Mouse (Mus musculus): ENCODE data around the gene Grm4. TPM values are rescaled to one million over a fixed set of nuclear protein-coding genes. Genes with fewer than 3 reads are reported as not detected.

Grm4 gene
- polyA plus RNA-seq, 2 experiments = 0.01 TPM; not detected in 1

DNA sequence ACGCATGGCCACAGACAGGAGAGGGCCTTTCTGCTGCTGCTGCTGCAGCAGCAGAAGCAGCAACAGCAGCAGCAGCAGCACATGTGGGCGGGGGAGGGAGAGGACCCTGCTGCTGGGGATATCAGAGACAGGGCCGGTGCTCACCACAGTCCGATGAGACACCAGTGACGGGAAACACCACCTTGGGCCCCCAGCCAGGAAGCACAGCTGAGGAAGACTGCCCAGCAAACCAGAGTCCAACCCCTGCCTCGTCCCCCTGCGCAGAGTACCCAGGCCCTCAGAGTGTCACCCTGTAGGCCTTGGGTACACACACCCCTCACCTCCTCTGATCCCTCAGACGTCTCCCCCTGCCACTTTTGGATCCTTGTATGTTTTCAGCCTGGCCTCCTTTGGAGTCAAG lies 35.3 kb downstream of the Grm4 start:
- no peaks in the 10 kb centered on the region for H3K4me1 ChIP-seq (replicated peaks; ENCODE audit: control insufficient read depth in 2 of 2, insufficient read depth in 2 of 2, low read length in 1 of 2)
- TF ChIP-seq CTCF (IDR thresholded peaks at IDR 0.05; ENCODE audit: low read depth) (no peak), EP300 (IDR thresholded peaks at IDR 0.05; ENCODE audit: low read depth) (no peak)
- H3K9me3 ChIP-seq (ENCODE audit: control insufficient read depth, low read length) = no peaks in the 10 kb centered on the region
- H3K4me3 ChIP-seq (ENCODE audit: insufficient read depth in 1 of 2, low read depth in 2 of 2, low read length in 2 of 2) = no peak overlapping the region
- WGBS (ENCODE audit: insufficient replicate concordance) = 29% methylated on average over 8 of the region's 8 CpGs
- H3K27me3 ChIP-seq (ENCODE audit: control insufficient read depth, insufficient read depth, low read length) = no peaks in the 10 kb centered on the region
- ATAC-seq (ENCODE audit: insufficient read depth) (no peak), DNase-seq (ENCODE audit: low read depth in 3 of 3, low spot score in 3 of 3) (no peak)
- H3K36me3 ChIP-seq (replicated peaks; ENCODE audit: control insufficient read depth, insufficient read depth, low read depth) = no peaks in the 10 kb centered on the region
- no peak overlapping the region for H3K27ac ChIP-seq
- no peak overlapping the region for H3K9ac ChIP-seq (replicated peaks)
- no peak overlapping the region for H3K4me2 ChIP-seq (ENCODE audit: low read depth)

DNA sequence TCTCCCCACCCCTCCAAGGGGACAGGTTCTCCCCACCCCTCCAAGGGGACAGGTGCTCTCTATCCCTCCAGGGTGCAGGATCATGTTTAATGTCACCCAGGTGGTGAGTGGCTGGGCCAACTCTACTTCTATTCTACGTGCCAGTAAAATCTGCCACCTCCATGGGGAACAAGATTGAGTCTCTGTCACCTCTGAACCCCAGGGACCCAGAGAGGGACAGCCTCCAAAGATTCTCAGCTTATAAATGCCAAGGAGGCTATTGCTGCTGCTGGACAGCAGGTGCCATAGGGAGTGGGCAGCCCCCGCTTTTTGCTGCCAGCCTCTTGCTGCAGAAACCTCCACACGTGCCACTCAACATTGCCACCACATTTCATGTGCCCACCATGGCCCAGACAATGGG lies 37.6 kb downstream of the Grm4 start:
- Histone ChIP-seq H3K4me3 (ENCODE audit: insufficient read depth in 1 of 2, low read depth in 2 of 2, low read length in 2 of 2) (no peak overlapping the region), H3K27ac (no peak overlapping the region), H3K36me3 (replicated peaks; ENCODE audit: control insufficient read depth, insufficient read depth, low read depth) (no peaks in the 10 kb centered on the region), H3K4me2 (ENCODE audit: low read depth) (no peak overlapping the region), H3K4me1 (replicated peaks; ENCODE audit: control insufficient read depth in 2 of 2, insufficient read depth in 2 of 2, low read length in 1 of 2) (no peaks in the 10 kb centered on the region), H3K9me3 (ENCODE audit: control insufficient read depth, low read length) (no peaks in the 10 kb centered on the region), H3K9ac (replicated peaks) (no peak overlapping the region), H3K27me3 (ENCODE audit: control insufficient read depth, insufficient read depth, low read length) (no peaks in the 10 kb centered on the region)
- DNase-seq (ENCODE audit: low read depth in 3 of 3, low spot score in 3 of 3) (no peak), ATAC-seq (ENCODE audit: insufficient read depth) (no peak)
- TF ChIP-seq EP300 (IDR thresholded peaks at IDR 0.05; ENCODE audit: low read depth) (no peak), CTCF (IDR thresholded peaks at IDR 0.05; ENCODE audit: low read depth) (no peak)
- 50% methylated on average over 3 of the region's 3 CpGs for WGBS (ENCODE audit: insufficient replicate concordance)

DNA sequence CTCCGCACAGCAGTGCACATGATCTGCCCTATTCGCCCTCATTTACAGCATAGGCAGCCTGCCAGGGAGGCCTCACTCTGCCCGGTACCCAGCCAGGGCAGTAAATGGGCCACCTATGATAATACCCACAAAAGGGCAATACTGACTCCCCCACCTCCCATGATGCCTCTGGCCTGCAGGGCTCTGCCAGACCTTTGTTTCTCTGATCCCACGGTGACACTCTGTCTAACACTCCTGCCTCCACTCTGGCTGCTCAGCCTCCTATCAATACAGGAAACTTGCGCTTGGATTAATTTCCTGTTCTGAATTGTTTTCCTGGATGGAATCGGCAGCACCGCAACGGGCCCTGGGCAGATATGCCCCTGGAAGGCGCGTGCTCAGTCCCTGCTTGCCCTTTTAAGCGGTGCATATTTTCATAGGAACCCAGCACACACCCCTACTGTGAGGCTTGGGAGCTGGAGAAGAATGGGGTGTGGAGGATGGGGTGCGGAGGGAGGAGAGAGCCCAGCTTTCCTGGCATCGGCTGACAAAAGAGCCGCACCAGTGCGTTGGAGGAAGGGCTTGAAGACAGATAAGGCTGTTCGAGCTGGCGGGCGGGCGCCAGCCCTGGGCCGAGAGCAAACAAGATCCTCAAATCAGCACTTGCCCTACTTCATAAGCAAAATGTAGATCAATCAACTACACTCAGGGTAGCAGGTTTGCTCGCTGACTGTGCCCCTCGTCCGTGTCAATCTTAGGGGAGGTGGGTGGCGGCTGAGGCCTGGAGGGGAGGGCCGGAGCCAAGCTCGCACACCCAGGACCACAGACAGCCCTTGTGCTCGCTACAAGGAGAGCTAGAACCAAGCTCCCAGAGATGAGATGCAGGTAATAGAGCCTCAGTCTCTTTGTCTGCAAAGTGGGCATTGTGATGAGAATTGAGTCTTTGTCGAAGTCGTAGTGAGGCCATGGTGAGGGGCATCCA lies 40.8 kb downstream of the Grm4 start:
- no peak for ATAC-seq (ENCODE audit: insufficient read depth)
- H3K27ac ChIP-seq = no peak overlapping the region
- no peaks in the 10 kb centered on the region for H3K9me3 ChIP-seq (ENCODE audit: control insufficient read depth, low read length)

DNA sequence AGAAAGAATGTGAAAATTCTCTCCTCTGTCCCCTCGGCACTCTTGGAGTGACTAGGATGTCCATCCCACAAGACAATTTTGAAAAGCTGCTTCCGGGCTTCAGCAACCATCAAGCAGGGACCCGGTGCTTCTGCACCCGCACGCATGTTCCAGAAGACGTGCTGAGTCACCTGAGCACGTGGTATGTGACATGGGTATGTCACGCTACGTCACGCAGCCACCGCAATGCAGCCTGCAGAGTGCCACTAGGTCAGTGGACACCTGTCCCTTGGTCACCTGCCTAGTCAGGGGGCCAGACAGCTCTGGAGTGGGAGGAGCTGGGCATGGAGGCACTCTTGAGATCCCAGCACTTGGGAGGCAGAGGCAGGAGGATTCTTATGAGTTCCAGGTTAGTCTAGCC lies 45.6 kb downstream of the Grm4 start:
- H3K9ac ChIP-seq (replicated peaks) = no peak overlapping the region
- H3K4me2 ChIP-seq (ENCODE audit: low read depth) = no peak overlapping the region
- WGBS (ENCODE audit: insufficient replicate concordance) = 70% methylated on average over 11 of the region's 11 CpGs
- H3K4me3 ChIP-seq (ENCODE audit: insufficient read depth in 1 of 2, low read depth in 2 of 2, low read length in 2 of 2) = no peak overlapping the region
- H3K9me3 ChIP-seq (ENCODE audit: control insufficient read depth, low read length) = no peaks in the 10 kb centered on the region
- DNase-seq (ENCODE audit: low read depth in 3 of 3, low spot score in 3 of 3) = no peak
- no peak for ATAC-seq (ENCODE audit: insufficient read depth)
- H3K36me3 ChIP-seq (replicated peaks; ENCODE audit: control insufficient read depth, insufficient read depth, low read depth) = no peaks in the 10 kb centered on the region
- H3K4me1 ChIP-seq (replicated peaks; ENCODE audit: control insufficient read depth in 2 of 2, insufficient read depth in 2 of 2, low read length in 1 of 2) = no peaks in the 10 kb centered on the region
- H3K27ac ChIP-seq = no peak overlapping the region
- TF ChIP-seq EP300 (IDR thresholded peaks at IDR 0.05; ENCODE audit: low read depth) = no peak
- no peak for TF ChIP-seq CTCF (IDR thresholded peaks at IDR 0.05; ENCODE audit: low read depth)
- no peaks in the 10 kb centered on the region for H3K27me3 ChIP-seq (ENCODE audit: control insufficient read depth, insufficient read depth, low read length)

More for the DNA sequence above, 40.8 kb downstream of the Grm4 start:
- DNase-seq (ENCODE audit: low read depth in 3 of 3, low spot score in 3 of 3) = no peak
- no peak for TF ChIP-seq EP300 (IDR thresholded peaks at IDR 0.05; ENCODE audit: low read depth)
- TF ChIP-seq CTCF (IDR thresholded peaks at IDR 0.05; ENCODE audit: low read depth) = no peak
- H3K4me3 ChIP-seq (ENCODE audit: insufficient read depth in 1 of 2, low read depth in 2 of 2, low read length in 2 of 2) = no peak overlapping the region
- no peaks in the 10 kb centered on the region for H3K36me3 ChIP-seq (replicated peaks; ENCODE audit: control insufficient read depth, insufficient read depth, low read depth)
- no peaks in the 10 kb centered on the region for H3K4me1 ChIP-seq (replicated peaks; ENCODE audit: control insufficient read depth in 2 of 2, insufficient read depth in 2 of 2, low read length in 1 of 2)
- H3K4me2 ChIP-seq (ENCODE audit: low read depth) = peak overlapping the region; percentile 13; the same call in 1 of the 2 replicates
- WGBS (ENCODE audit: insufficient replicate concordance) = 27% methylated on average over 29 of the region's 29 CpGs
- no peaks in the 10 kb centered on the region for H3K27me3 ChIP-seq (ENCODE audit: control insufficient read depth, insufficient read depth, low read length)
- no peak overlapping the region for H3K9ac ChIP-seq (replicated peaks)

DNA sequence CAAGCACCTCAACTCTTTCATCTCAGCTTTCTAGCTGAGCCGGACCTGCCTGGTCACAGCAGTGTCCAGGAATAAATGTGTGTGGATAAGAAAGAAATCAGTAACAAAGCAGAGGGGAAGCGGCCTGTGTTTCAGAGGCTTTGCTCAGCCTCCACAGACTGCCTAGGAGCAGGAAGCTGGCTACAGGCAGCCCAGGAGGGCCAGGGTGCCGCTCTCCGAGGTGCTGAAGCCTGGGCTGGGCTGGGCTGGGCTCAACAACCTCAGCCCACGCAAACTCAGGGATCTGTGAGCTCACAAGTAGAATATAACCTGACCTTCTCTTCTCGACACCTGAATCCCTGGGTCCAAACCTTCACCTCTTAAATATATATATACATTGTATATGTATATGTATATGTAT lies 54.6 kb downstream of the Grm4 start:
- TF ChIP-seq EP300 (IDR thresholded peaks at IDR 0.05; ENCODE audit: low read depth) (no peak), CTCF (IDR thresholded peaks at IDR 0.05; ENCODE audit: low read depth) (no peak)
- no peaks in the 10 kb centered on the region for H3K27me3 ChIP-seq (ENCODE audit: control insufficient read depth, insufficient read depth, low read length)
- no peaks in the 10 kb centered on the region for H3K9me3 ChIP-seq (ENCODE audit: control insufficient read depth, low read length)
- H3K4me2 ChIP-seq (ENCODE audit: low read depth) = no peak overlapping the region
- H3K36me3 ChIP-seq (replicated peaks; ENCODE audit: control insufficient read depth, insufficient read depth, low read depth) = no peaks in the 10 kb centered on the region
- H3K27ac ChIP-seq = no peak overlapping the region
- H3K4me3 ChIP-seq (ENCODE audit: insufficient read depth in 1 of 2, low read depth in 2 of 2, low read length in 2 of 2) = no peak overlapping the region
- ATAC-seq (ENCODE audit: insufficient read depth) (no peak), DNase-seq (ENCODE audit: low read depth in 3 of 3, low spot score in 3 of 3) (peak in 1 of 3 experiments; percentile 10)
- H3K9ac ChIP-seq (replicated peaks) = no peak overlapping the region
- H3K4me1 ChIP-seq (replicated peaks; ENCODE audit: control insufficient read depth in 2 of 2, insufficient read depth in 2 of 2, low read length in 1 of 2) = no peaks in the 10 kb centered on the region
- WGBS (ENCODE audit: insufficient replicate concordance) = 17% methylated on average over 6 of the region's 6 CpGs

Measured in liver, embryonic 14.5 days (tissue).